Mouse (Mus musculus) left cerebral cortex, adult 11 months (tissue): ENCODE data around the gene Pycard.
"Not testable (repeated sequence)": the region's sequence is repeated elsewhere in the genome, so short reads cannot be mapped to it uniquely, and the experiment has no call there.

Source experiments
- DNase-seq: peaks from one replicate; pipeline ENCODE4 v3.0.0; 2022; ENCODE audit warnings: low spot score

The Pycard gene

GRCm38 (mm10) chr7:128003098-128003497 is 9.4 kb upstream of the Pycard start:
- no peak for DNase-seq

DNA sequence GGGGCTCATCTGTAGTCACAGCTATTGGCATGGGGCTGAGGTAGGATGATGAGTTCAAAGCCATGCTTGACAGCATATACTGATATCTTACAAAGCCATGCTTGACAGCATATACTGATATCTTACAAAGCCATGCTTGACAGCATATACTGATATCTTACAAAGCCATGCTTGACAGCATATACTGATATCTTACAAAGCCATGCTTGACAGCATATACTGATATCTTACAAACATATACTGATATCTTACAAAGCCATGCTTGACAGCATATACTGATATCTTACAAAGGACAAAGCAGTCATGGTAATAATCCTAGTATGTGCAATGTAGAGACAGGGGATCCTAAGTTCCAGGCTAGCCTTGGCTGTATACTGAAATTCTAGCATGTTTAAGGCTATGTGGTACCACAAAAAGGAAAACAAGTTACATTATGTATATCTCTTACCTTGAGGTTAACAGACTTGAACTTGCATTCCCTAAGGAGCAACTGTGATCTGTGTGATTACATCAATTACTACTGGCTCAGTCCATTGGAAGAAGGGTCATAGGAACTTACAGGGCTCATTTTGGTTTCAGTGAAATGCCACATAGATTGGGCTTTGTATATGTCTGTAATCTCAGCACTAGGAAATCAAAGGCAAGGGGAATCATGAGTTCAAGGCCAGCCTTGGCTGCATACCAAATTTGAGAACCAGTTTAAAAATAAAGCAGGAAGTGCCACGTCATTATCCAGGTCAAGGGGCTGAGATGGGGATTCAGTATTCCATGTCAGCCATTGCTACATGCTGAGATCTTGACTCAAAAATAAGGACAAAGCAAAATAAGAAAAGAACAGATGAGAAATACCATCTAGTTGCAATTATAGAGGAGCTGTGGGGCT is 6.6 kb upstream of the Pycard start:
- DNase-seq, result no peak

GRCm38 (mm10) chr7:127999436-127999835 is 5.8 kb upstream of the Pycard start:
- DNase-seq, result no peak

DNA sequence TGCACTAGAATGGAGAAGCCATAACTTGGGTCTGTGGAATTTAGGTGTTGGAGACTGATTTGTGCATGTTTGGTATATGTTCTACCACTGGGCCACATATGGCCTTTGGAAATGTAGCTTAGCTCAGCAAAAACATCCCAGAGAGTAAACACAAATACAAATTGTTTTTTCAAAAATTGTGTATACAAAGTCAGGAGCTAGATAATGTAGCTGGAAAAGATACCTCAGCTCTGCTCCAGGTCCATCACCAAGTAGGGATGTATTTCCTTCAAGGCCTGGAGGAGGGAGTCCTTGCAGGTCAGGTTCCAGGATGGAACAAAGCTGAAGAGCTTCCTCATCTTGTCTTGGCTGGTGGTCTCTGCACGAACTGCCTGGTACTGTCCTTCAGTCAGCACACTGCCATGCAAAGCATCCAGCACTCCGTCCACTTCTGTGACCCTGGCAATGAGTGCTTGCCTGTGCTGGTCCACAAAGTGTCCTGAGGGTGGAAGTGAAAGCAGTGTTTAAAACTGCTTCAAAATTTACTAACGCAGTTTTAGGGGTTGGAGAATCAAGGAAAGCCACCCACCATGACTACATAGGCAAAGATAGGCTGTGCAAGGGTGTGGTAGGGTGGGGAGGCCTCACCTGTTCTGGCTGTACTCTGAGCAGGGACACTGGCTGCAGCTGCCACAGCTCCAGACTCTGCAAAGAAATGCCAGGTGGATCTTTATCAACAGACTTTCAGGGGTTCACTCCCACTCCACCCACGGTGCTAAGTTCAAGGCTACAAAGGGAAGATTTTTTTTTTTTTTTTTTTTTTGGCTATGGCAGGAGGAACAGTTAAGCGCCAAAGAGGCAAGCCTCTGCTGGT is 953 bp downstream of the Pycard start:
- no peak for DNase-seq

DNA sequence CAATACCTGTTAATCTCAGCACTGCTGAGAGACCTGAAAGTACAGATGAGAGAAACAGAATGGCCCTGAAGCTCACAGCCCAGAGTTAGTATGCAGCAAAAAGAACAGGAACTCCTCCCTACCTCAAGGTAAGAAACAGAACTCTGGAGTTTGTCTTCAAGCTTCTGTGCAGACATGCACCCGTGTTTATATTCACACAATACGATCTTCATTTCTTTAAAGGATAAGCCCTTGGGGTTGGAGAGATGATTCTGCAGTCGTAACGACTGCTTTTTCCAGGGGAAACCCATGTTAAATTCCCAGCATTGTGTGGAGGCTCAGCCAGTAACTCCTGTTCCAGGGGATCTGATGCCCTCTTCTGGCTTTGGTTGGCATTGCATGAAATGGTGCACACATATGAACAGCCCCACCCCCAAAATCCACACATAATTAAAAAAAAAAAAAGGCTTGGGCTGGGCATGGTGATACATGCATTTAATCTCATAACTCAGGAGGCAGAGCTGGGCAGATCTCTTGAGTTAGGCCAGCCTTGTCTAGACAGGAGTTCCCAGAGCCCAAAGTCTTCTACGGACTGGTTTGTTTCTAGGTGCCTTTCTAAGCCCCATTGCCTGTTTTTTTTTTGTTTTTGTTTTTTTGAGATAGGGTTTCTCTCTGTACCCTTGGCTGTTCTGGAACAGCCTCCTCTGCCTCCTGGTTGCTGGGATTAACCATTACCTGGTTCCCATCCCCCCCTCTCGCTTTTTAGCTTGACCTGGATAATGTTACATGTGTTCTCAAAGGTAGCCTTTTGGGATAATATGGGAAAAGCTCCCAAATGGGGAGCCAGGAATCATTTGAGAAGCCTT is 1.8 kb downstream of the Pycard start:
- peak; percentile 61 for DNase-seq

DNA sequence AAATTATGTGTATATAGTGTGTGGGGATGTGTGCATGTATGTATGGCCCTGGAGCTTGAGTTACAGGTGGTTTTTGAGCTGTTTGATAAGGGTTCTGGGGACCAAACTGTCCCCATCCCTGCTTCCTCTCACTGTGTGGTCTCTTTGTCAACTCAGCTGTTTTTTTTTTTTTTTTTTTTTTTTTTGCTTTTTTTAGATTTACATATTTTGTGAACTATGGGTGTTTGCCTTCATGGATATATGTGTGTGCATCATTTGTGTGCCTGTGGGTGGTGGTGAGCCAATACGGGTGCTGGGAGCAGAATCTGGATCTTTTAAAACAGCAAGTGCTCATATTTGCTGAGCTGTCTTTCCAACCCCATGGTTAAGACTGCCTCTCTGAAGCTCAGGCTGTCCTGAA is 4.8 kb downstream of the Pycard start:
- no peak for DNase-seq

GRCm38 (mm10) chr7:127980606-127981005 is 13.1 kb downstream of the Pycard start:
- DNase-seq, result no peak

GRCm38 (mm10) chr7:127978856-127979255 is 14.8 kb downstream of the Pycard start:
- no peak for DNase-seq

DNA sequence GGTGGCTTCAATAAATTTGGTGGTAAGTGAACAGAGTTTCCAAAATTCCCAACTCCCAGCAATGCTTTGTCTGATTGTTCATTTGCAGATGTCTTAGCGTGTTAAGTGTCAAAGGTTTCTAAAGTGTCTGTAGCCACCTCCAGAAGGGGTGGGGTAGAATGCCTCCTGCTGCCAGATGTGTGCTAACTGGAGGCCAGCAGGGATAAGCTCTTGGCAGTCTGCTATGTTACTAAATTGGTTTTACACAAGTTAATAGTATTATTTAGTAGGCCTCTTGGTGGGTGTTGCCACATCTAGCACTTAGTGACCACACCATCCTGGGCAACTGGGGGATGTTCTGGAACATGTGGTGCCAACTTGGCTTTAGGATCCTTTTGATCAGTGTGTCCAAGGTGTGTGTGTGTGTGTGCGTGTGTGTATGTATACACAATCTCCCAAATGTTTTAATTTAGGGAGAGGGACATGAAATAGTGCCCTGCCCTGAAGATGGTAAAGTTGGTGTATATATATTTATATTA is 19.2 kb downstream of the Pycard start:
- no peak for DNase-seq

GRCm38 (mm10) chr7:127967922-127968828 is 25.5 kb downstream of the Pycard start:
- peak; percentile 59 for DNase-seq

- DNase-seq, result peak; percentile 90
Observed at GRCm38 (mm10) chr7:127967004-127967921, 26.4 kb downstream of the Pycard start, which contains the start of gene Fus. Gene Fus, plus strand, starts transcription at chr7:127967457.

DNA sequence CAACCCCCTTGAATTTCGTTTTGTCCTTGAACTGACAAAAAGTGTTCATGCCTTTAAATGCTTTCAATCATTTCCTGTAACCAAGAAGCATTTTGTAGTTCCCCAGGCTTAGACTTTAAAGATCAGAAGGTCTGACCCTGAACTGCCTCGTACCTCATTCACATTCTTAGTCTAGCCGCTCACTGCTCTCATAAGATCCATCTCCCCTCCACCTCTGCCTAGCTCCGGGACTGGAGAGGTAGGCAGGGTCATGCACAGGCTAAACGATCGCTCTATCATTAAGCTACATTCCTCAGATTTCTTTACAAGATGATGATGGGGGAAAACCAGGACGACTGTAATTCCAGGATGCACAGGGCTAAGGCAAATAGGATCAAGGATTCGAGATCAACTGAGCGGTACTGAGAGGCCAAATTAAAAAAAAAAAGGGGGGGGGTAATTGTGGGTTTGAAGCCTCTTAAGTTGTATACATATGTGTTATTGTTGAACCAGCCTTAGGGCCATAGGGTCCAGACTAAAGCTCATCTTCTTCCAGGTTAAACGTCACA is 27.2 kb downstream of the Pycard start:
- DNase-seq, result no peak

- no peak for DNase-seq
Observed at GRCm38 (mm10) chr7:127959364-127959763, 34.3 kb downstream of the Pycard start.

DNA sequence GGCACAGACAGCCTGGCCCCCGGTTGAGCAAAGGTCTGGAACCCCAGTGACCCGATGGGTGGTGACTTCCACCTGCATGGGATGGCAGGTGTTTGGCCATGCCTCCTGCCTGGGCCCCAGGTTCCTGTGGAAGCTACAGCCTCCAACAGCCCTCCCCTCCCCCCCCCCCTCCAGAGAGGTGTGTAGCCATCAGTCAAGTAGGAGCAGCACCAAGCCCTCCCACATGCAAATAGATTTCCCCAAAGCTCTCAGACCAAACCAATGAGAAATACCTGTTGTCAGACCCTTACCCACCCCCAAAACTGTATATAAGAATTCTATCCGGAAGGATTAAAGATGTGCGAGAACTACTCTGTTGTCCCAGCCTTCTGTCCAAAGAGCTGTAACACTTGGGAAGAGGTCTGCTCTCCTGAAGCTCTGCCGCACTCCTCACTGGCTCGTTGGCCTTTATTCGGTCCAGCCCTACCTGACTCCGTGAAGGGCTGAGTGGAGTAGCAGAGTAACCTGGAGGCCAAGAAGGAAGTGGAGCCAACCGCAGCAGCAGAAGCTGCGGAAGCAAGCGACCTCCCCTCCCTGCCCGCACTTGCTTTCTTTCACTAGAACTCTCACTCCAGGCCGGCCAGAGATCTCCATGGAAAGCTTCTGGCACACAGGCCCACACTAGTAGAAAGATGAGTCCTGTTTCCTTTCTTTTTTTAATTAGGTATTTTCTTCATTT is 40.6 kb downstream of the Pycard start:
- DNase-seq, result no peak

- no peak for DNase-seq
Observed at GRCm38 (mm10) chr7:127946470-127947023, 47.1 kb downstream of the Pycard start, which contains the start of gene Prss36. Gene Prss36, minus strand, starts transcription at chr7:127946725.

DNA sequence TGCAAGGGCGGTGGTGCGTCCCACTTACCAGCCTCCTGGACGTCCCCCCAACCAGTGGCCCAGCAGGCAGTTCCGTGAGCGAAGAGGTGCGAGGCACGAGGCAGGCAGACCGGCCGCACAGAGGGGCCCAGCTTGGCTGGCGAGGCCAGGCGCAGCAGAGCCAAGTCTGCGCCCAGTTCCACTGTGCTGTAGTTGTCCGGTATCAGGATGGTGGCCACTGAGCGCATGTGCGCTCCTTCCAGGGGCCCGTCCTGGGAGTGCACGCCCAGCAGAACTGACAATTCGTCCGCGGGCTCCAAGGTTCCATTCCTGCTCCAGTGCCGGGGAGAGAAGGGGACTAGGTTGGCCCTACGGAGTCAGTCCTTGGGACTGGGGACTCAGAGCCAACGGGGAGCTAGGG is 49.1 kb downstream of the Pycard start:
- DNase-seq, result no peak

- DNase-seq, result not testable (repeated sequence)
Observed at GRCm38 (mm10) chr7:127942097-127942496, 51.6 kb downstream of the Pycard start.
